Mouse (Mus musculus): ENCODE measurements around the gene Cyb5r2. TPM values are rescaled to one million over a fixed set of nuclear protein-coding genes. Genes with fewer than 3 reads are reported as not detected.

Cyb5r2 gene
- total RNA-seq (2021), result under 1 TPM in 1 of 2 experiments, not detected in 1; 0.20 TPM
- long read RNA-seq, experiment 1, result 0 reads
- long read RNA-seq, experiment 2, result 0 reads

DNA sequence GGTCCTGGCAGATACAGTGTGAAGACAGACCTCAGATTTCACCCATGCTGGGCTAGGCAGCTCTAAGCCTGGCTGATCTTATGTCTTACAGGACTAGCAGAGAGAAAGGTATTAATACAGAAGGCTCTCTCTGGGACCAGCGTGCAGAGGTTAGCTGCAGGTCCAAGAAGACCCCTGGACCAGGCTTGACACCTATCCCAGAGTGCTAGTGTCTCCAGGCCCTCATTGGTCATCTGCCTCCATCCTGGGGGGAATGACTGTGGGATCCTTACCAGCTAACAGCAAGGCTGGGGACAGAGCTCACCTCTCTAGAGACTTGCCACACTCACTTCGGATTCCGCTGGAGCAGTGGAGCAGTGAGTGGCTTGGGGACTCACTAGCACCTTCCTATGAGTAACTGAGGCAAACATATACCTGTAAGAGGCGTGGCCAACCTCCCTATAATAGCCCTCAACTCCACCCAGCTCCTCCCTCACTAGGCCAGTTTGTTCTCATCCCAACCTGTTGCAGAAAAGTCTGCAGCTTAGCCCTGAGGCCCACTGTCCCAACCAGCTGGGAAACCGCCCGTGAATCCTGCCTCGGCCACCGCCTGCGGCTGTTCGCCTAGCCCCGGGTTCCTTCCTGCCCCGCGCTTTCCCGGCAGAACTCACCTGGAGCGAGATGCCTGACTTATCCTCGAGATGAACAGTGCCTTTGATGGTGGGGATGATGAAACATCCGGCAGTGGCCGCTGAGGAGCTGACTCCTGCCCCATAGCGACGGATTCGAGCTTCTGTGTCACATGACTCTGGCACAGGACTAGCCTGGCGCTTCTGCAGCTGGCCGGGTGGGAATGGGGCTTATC, at the start of gene Cyb5r2:
TSS of gene Cyb5r2 (minus strand) at position 725 of the 844 bp plus-strand sequence.
- no peak within 1 kb of the TSS for H3K27ac ChIP-seq
- H3K4me3 ChIP-seq, result peak within 1 kb of the TSS; percentile 48
- intact Hi-C loops (cut with DNase I), result no loop called here
- peak; percentile 15; the same call in 1 of the 2 replicates for TF ChIP-seq CTCF (IDR thresholded peaks at IDR 0.05)
- peak; percentile 49 for DNase-seq

DNA sequence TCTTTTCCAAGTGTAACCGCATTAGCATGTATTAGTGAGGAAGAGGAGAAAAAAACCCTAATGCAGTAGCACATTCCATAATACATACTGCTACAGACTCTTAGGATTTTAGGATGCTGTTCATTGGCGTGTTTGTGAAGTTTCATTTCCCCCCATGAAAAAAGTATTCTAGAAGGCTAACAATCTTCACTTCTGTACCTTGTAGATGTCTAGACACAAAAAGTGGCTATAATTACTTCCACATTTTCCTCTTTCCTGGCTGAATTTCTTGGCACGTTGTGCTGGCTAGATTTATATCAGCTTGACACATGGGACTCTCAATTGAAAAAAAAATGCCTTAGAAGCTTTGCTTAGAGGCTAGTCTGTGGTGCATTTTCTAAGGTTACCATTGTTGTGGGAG, 44.3 kb upstream of the Cyb5r2 start:
- intact Hi-C loops (cut with DNase I), result no loop called here
- Histone ChIP-seq H3K27ac (no peak overlapping the region), H3K4me3 (no peak overlapping the region)
- no peak for TF ChIP-seq CTCF (IDR thresholded peaks at IDR 0.05)
- DNase-seq, result no peak

DNA sequence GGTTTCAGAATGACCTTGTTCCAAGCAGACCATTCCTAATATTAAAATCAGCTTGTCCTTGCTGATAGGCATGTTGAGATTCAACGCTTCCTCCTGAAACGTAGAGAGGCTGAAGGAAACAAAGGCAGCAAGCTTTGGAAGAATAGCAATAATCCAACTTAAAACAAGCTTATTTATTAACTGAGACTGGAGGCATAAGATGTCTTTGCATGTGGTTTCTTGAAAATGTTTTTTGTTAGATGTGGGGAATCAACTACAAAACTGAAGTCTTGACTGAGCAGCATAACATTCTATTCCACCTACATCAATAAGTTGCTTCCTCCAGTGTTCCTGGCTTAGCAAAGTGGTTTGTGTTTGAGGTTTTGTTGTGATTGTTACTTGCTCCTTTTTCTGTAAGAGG, 43.3 kb upstream of the Cyb5r2 start, which contains the start of gene Ovch2:
TSS of gene Ovch2 (minus strand) at position 101 of the 400 bp plus-strand sequence.
- no peak within 1 kb of the TSS for H3K27ac ChIP-seq
- H3K4me3 ChIP-seq, result no peak within 1 kb of the TSS
- TF ChIP-seq CTCF (IDR thresholded peaks at IDR 0.05), result no peak
- intact Hi-C loops (cut with DNase I), result no loop called here
- DNase-seq, result no peak

DNA sequence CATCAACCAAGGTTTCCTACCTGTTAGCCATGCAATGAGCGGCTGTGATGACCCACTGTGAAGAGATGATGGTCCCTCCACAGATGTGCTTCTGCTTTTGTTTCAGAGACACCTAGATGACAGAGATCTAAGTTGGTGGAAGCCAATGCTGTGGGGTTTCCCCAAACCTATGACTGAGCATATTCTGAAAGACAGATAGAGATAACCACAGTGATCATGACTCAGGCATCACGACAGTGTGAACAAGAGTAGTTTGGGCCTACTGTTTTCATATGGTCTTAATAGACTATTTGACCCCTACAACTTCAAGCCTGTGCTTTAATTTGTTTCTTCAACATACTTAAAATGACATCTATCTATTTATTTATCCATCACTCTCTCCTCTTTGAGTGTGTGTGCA, 38.7 kb upstream of the Cyb5r2 start:
- H3K27ac ChIP-seq, result no peak overlapping the region
- intact Hi-C loops (cut with DNase I), result no loop called here
- TF ChIP-seq CTCF (IDR thresholded peaks at IDR 0.05), result no peak
- no peak for DNase-seq
- no peak overlapping the region for H3K4me3 ChIP-seq

DNA sequence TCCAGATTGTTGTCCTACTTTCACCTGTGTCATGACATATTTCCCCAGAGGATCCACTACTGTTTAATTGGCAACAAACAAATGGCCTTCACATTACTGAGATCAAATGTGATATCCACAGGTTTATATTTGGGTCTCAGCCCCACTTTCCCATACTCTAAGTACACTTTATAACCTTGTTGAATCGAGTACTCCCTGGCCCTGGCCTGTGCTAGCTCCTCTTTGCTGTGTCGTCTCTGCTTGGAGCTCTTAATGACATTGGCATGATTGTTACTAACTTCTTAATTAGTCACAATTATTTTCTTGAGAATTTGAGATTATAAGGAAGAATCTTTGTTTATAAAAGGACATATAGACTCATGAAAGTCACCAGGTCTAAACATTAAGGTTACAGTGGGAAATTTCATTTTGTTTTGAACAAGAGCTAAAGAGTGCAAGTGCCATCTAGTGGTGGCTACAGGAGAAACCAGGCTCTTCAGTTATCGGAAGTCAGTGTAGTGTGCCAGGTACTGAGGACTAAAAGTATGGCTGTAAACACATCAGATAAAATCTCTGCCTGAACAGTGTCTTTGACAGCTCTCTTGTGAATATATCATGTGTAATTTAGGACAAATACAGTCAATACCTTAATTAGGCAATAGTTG, 30.3 kb upstream of the Cyb5r2 start:
- peak; percentile 72 for TF ChIP-seq CTCF (IDR thresholded peaks at IDR 0.05)
- no peak overlapping the region for H3K27ac ChIP-seq
- intact Hi-C loops (cut with DNase I), result loop anchor here (5.0 kb wide), 1 partner anchor 571 kb away; no protein-coding TSS in a partner anchor

DNA sequence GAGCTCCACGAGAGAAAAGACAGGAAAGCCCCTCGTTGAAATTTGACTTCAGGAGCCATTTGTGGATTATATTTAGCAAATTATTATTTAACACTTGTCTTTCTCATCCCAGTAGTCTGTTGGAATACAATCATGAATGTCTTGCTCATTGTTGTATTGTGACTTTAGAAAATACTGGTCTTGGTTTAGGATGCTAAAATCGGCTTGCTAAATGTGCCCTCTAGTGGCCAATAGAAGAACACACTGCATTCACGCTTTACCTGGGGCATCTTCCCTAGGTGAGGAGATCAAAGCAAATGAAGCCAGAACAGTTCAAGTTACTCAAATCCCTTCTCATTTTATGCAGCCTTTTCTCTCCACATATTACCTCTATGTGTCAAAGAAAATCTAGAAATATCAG, 21.8 kb upstream of the Cyb5r2 start:
- H3K4me3 ChIP-seq, result no peak overlapping the region
- intact Hi-C loops (cut with DNase I), result no loop called here
- no peak for DNase-seq

More for the DNA sequence above, 30.3 kb upstream of the Cyb5r2 start:
- DNase-seq, result no peak
- H3K4me3 ChIP-seq, result no peak overlapping the region

DNA sequence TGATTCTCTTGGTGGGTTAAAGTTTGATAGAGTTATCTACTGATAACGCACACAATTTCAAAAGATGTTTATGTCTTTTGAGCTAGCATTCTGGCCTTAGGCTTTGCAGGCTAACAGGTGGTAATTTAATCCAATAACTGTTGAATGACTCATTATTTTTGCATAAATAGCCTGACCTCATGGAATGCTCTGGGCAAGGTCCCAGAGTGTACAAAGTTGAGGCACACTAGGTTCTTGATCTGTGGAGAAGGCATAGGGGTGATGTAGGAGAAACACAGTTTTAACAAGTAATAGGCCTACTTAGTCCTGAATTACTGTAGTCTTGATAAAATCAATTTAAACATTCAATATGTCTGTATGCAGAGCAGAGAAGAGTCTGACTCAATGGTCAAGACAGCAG, 20.4 kb upstream of the Cyb5r2 start:
- H3K27ac ChIP-seq, result no peak overlapping the region
- TF ChIP-seq CTCF (IDR thresholded peaks at IDR 0.05), result no peak
- DNase-seq, result no peak
- H3K4me3 ChIP-seq, result no peak overlapping the region
- intact Hi-C loops (cut with DNase I), result no loop called here

More for the DNA sequence above, 21.8 kb upstream of the Cyb5r2 start:
- H3K27ac ChIP-seq, result no peak overlapping the region
- TF ChIP-seq CTCF (IDR thresholded peaks at IDR 0.05), result peak; percentile 79

DNA sequence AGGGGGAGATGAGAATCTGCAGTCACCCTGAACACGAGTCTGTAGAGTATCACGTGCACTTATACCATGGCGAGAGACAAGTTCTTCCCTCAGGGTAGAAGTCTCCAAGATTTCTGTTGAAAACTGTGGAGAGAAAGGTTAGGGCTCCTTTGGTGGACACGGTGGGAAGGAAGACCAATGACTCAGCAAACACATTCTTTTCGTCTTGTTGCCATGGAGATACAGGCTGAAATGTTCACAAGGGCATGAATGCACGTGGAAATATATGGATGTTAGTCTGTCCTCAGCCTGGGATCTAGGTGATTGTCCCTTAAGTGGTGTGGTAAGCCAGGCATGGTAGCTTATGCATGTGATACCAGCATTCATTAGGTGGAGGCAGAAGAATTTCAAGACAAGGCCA, 13.0 kb upstream of the Cyb5r2 start:
- Histone ChIP-seq H3K27ac (no peak overlapping the region), H3K4me3 (no peak overlapping the region)
- DNase-seq, result no peak
- TF ChIP-seq CTCF (IDR thresholded peaks at IDR 0.05), result no peak
- intact Hi-C loops (cut with DNase I), result no loop called here

DNA sequence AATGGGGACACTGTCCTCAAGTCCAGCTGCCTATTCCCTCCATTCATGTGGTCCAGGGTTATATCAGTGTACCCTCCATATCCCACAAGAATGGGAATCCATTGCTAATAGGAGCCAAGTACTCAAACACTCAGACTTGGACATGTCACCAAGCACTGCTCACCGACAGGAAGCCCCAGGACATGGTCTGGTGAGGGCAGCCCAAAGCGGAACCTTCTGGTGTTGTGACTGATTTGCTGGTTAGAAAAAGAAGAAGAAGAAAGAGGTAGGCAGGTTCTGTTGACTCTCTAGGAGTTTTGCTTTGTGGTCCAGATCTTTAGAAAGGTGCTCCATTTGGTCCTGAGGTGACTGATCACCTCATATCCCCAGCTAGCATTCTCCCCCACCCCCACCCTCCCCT, 1.1 kb downstream of the Cyb5r2 start:
- DNase-seq, result no peak
- no peak overlapping the region for H3K4me3 ChIP-seq
- TF ChIP-seq CTCF (IDR thresholded peaks at IDR 0.05), result no peak
- no peak overlapping the region for H3K27ac ChIP-seq
- intact Hi-C loops (cut with DNase I), result no loop called here

DNA sequence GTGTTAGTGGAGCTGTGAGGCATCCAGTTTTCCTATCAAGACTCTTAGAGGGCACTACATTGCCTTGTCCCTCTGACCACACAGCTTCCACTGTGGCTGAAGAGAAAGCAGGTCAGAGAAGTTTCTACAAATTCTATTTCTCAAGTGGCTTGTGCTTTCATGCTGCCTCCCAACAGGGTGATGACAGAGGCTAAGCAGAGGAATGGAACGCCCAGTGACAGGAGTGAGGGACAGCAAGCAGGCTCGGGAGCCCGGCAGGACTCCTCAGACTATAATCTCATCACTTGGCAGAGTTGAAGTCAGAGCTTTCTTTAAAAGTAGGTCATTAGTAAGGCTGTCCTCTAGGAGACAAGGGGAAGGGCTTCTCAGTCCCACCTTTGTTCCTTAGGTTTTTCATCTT, 1.9 kb downstream of the Cyb5r2 start:
- intact Hi-C loops (cut with DNase I), result no loop called here
- Histone ChIP-seq H3K27ac (no peak overlapping the region), H3K4me3 (no peak overlapping the region)
- no peak for DNase-seq
- no peak for TF ChIP-seq CTCF (IDR thresholded peaks at IDR 0.05)

DNA sequence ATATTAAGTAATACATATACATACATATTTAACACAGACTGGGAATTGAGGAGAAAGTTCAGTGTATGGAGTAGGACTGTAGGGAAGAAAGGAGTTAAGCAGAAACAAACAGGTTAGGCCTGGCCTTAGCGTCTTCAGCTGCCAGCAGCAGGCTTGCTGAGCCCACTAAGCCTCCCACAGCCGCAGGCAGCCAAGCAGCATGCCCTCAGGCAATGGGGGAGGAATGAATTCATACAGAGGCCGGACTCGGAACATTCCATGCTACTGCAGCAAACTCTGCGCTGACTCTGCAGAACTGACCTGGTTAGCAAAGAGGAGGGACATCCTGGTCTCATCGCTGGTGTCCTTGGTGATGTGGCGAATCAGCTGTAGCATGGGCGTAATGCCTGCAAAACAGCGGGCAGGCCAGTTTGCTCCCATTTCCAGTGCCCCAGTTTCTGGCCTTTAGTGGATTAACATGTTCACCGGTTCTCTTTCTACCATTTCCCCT, 5.8 kb downstream of the Cyb5r2 start:
- H3K27ac ChIP-seq, result no peak overlapping the region
- TF ChIP-seq CTCF (IDR thresholded peaks at IDR 0.05), result no peak
- intact Hi-C loops (cut with DNase I), result no loop called here
- H3K4me3 ChIP-seq, result no peak overlapping the region
- DNase-seq, result no peak

DNA sequence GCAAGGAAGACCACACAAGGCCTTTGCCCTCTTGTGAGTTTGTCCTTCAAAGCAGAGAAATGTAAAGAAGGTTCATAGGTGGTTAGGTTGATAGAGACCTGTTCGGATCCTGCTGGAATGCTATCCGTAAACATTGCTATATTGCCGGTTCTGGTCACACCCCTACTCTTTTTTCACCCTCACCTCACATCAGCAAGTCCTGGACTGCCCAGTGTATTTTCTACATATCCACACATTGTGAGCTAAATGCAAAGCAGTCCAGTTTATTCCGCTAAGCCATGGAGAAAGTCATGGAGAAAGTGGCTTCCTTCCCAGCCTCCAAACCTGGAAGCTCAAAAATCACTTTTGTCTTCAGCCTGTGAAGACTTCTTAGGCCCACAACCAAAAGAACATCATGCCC, 8.1 kb downstream of the Cyb5r2 start:
- Histone ChIP-seq H3K4me3 (no peak overlapping the region), H3K27ac (no peak overlapping the region)
- TF ChIP-seq CTCF (IDR thresholded peaks at IDR 0.05), result no peak
- no peak for DNase-seq
- intact Hi-C loops (cut with DNase I), result loop anchor here (5.0 kb wide), 1 partner anchor 157 kb away; no protein-coding TSS in a partner anchor

DNA sequence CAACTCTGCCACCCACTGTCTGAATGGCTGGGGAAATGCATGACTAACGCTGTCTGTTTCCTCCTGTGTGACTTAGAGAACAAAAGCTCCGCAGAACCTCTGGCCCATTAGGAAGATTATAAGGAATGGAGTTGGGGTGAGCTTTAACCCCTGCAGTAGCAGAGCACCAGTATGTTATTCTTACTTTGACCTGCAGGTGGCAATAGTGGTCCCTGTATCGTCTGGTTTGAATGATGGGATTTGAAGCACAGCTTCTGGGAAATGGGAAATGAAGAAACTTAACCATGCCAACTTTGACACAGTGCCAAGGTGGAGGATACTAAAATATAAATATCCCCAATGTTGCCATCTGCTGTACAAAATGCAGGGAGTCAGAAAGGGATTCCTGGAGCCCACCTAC, 8.6 kb downstream of the Cyb5r2 start:
- H3K27ac ChIP-seq, result no peak overlapping the region
- TF ChIP-seq CTCF (IDR thresholded peaks at IDR 0.05), result peak; percentile 76
- intact Hi-C loops (cut with DNase I), result loop anchor here (5.0 kb wide), 1 partner anchor 157 kb away; no protein-coding TSS in a partner anchor
- H3K4me3 ChIP-seq, result no peak overlapping the region
- no peak for DNase-seq
